ENCODE assay signal across 24 mouse cellular contexts in genomic region chr7:119873050-119873449, GRCm38 (mm10). TPM values are rescaled to one million over a fixed set of nuclear protein-coding genes. Genes with fewer than 3 reads are reported as not detected.
DNase-seq lines count a peak whose midpoint lies in the region; ATAC-seq and TF ChIP-seq lines count a peak whose summit lies in the region.
"Had no signal": no experiment of that assay in that cellular context is flagged by ENCODE, and none has a peak within 500 bp of the region (broad histone marks: within the 10 kb centered on the region; RNA-seq: fewer than 3 reads in every experiment).

No protein-coding gene starts in this region.

- H3K4me1 ChIP-seq in midbrain, embryonic 11.5 days (ENCODE audit: control insufficient read depth, insufficient read depth, low read length), result peaks cover 3% of the 10 kb centered on the region; the same call in 1 of the 2 replicates
- no peaks in the 10 kb centered on the region for H3K4me1 ChIP-seq in midbrain, postnatal 0 days (ENCODE audit: insufficient read depth, low read length)
- peaks cover 15% of the 10 kb centered on the region for H3K4me1 ChIP-seq in midbrain, embryonic 13.5 days (replicated peaks)
- H3K4me1 ChIP-seq in midbrain, embryonic 10.5 days, result peaks cover 21% of the 10 kb centered on the region
- H3K4me1 ChIP-seq in midbrain, embryonic 14.5 days (ENCODE audit: control insufficient read depth, insufficient read depth, low read length), result peaks cover 4% of the 10 kb centered on the region; the same call in 1 of the 2 replicates
- H3K4me1 ChIP-seq: embryonic facial prominence, embryonic 13.5 days had no signal

- no peak overlapping the region for H3K4me3 ChIP-seq in midbrain, embryonic 11.5 days (ENCODE audit: low read depth, low read length)
- H3K4me3 ChIP-seq in midbrain, postnatal 0 days (ENCODE audit: low read depth, low read length), result no peak overlapping the region
- no peak overlapping the region for H3K4me3 ChIP-seq in midbrain, embryonic 13.5 days (replicated peaks)
- H3K4me3 ChIP-seq in midbrain, embryonic 10.5 days, result no peak overlapping the region
- no peak overlapping the region for H3K4me3 ChIP-seq in midbrain, embryonic 14.5 days (replicated peaks; ENCODE audit: low read depth, low read length)
- H3K4me3 ChIP-seq: embryonic facial prominence, embryonic 13.5 days; embryonic facial prominence, embryonic 15.5 days; erythroblast, embryonic 14.5 days; forebrain, embryonic 10.5 days; forebrain, embryonic 12.5 days had no signal

- peak; percentile 88 for DNase-seq in midbrain, embryonic 11.5 days (ENCODE audit: low spot score, missing footprints)
- DNase-seq in midbrain, postnatal 0 days (ENCODE audit: low spot score), result no peak
- DNase-seq in midbrain, embryonic 10.5 days (ENCODE audit: low spot score), result no peak
- DNase-seq in midbrain, embryonic 14.5 days, result peak; percentile 31
- DNase-seq in adrenal gland, postnatal 4 days (ENCODE audit: low spot score in 2 of 2), result no peak
- DNase-seq in neural tube, embryonic 10.5 days (ENCODE audit: extremely low spot score, low spot score), result no peak
- DNase-seq: adrenal gland, adult 2 months; adrenal gland, postnatal 10 days; adrenal gland, postnatal 25 days; cerebellum, adult 11 months; cerebellum, adult 18-20 months; cerebellum, adult 8-10 months; cerebellum, adult 9-11 months; cerebellum, postnatal 14 days; cerebellum, postnatal 36 days; embryo, embryonic 11 days had no signal

- no peaks in the 10 kb centered on the region for H3K36me3 ChIP-seq in midbrain, embryonic 11.5 days (ENCODE audit: control insufficient read depth, insufficient read depth, low read length)
- H3K36me3 ChIP-seq in midbrain, postnatal 0 days (ENCODE audit: insufficient read depth, low read length), result no peaks in the 10 kb centered on the region
- peaks cover 11% of the 10 kb centered on the region for H3K36me3 ChIP-seq in midbrain, embryonic 13.5 days
- peaks cover 14% of the 10 kb centered on the region for H3K36me3 ChIP-seq in midbrain, embryonic 10.5 days
- 0 out of 2 replicates have a peak, but pooled peaks cover 3% of the 10 kb centered on the region for H3K36me3 ChIP-seq in midbrain, embryonic 14.5 days (ENCODE audit: control insufficient read depth, insufficient read depth, low read length)
- H3K36me3 ChIP-seq: forebrain, embryonic 12.5 days had no signal

- TF ChIP-seq CTCF in midbrain, postnatal 0 days (IDR thresholded peaks at IDR 0.05), result no peak

- 17% methylated on average over 2 of the region's 2 CpGs for WGBS in midbrain, embryonic 11.5 days
- 23% methylated on average over 2 of the region's 2 CpGs for WGBS in midbrain, postnatal 0 days
- WGBS in midbrain, embryonic 13.5 days, result 15% methylated on average over 2 of the region's 2 CpGs
- WGBS in midbrain, embryonic 10.5 days, result 31% methylated on average over 2 of the region's 2 CpGs
- 7% methylated on average over 2 of the region's 2 CpGs for WGBS in midbrain, embryonic 14.5 days

- H3K4me2 ChIP-seq in midbrain, embryonic 11.5 days, result no peak overlapping the region
- H3K4me2 ChIP-seq in midbrain, postnatal 0 days (ENCODE audit: low read depth, low read length, poor library complexity, severe bottlenecking), result no peak overlapping the region
- no peak overlapping the region for H3K4me2 ChIP-seq in midbrain, embryonic 13.5 days (replicated peaks)
- H3K4me2 ChIP-seq in midbrain, embryonic 14.5 days (ENCODE audit: low read length), result no peak overlapping the region
- H3K4me2 ChIP-seq: embryonic facial prominence, embryonic 13.5 days; embryonic facial prominence, embryonic 15.5 days; forebrain, embryonic 12.5 days had no signal

- H3K9ac ChIP-seq in midbrain, embryonic 11.5 days (ENCODE audit: low read length), result no peak overlapping the region
- no peak overlapping the region for H3K9ac ChIP-seq in midbrain, postnatal 0 days (replicated peaks; ENCODE audit: low read length, poor library complexity, severe bottlenecking)
- H3K9ac ChIP-seq in midbrain, embryonic 13.5 days (replicated peaks), result no peak overlapping the region
- no peak overlapping the region for H3K9ac ChIP-seq in midbrain, embryonic 14.5 days (replicated peaks; ENCODE audit: low read length)
- H3K9ac ChIP-seq: embryonic facial prominence, embryonic 13.5 days; embryonic facial prominence, embryonic 15.5 days; forebrain, embryonic 12.5 days had no signal

- peak overlapping the region; percentile 9; the same call in 1 of the 2 replicates for H3K27ac ChIP-seq in midbrain, embryonic 11.5 days (ENCODE audit: low read depth, low read length)
- no peak overlapping the region for H3K27ac ChIP-seq in midbrain, postnatal 0 days (ENCODE audit: low read depth, low read length)
- H3K27ac ChIP-seq in midbrain, embryonic 13.5 days, result 0 out of 2 replicates have a peak overlapping the region, but pooled peaks have one; percentile 26
- no peak overlapping the region for H3K27ac ChIP-seq in midbrain, embryonic 10.5 days (replicated peaks)
- H3K27ac ChIP-seq in midbrain, embryonic 14.5 days (replicated peaks; ENCODE audit: low read depth, low read length), result no peak overlapping the region
- H3K27ac ChIP-seq: embryonic facial prominence, embryonic 13.5 days; embryonic facial prominence, embryonic 15.5 days; forebrain, embryonic 10.5 days; forebrain, embryonic 12.5 days had no signal

- peak; percentile 55; the same call in 1 of the 2 replicates for ATAC-seq in midbrain, embryonic 11.5 days (ENCODE audit: low FRiP score)
- no peak for ATAC-seq in midbrain, postnatal 0 days (ENCODE audit: low FRiP score)
- no peak for ATAC-seq in midbrain, embryonic 13.5 days
- ATAC-seq in midbrain, embryonic 14.5 days (ENCODE audit: low FRiP score, low TSS enrichment), result no peak
- ATAC-seq: forebrain, embryonic 14.5 days; forebrain, embryonic 16.5 days had no signal

- H3K9me3 ChIP-seq in midbrain, embryonic 11.5 days (ENCODE audit: control insufficient read depth, low read length), result no peaks in the 10 kb centered on the region
- no peaks in the 10 kb centered on the region for H3K9me3 ChIP-seq in midbrain, postnatal 0 days (ENCODE audit: low read length)
- no peaks in the 10 kb centered on the region for H3K9me3 ChIP-seq in midbrain, embryonic 13.5 days
- H3K9me3 ChIP-seq in midbrain, embryonic 10.5 days (replicated peaks), result no peaks in the 10 kb centered on the region
- no peaks in the 10 kb centered on the region for H3K9me3 ChIP-seq in midbrain, embryonic 14.5 days (ENCODE audit: control insufficient read depth, low read length)
- H3K9me3 ChIP-seq: embryonic facial prominence, embryonic 13.5 days; embryonic facial prominence, embryonic 15.5 days; forebrain, embryonic 10.5 days; forebrain, embryonic 12.5 days had no signal

- H3K27me3 ChIP-seq in midbrain, embryonic 11.5 days (ENCODE audit: control insufficient read depth, insufficient read depth, low read length), result no peaks in the 10 kb centered on the region
- no peaks in the 10 kb centered on the region for H3K27me3 ChIP-seq in midbrain, postnatal 0 days (ENCODE audit: insufficient read depth, low read length)
- H3K27me3 ChIP-seq in midbrain, embryonic 13.5 days, result no peaks in the 10 kb centered on the region
- no peaks in the 10 kb centered on the region for H3K27me3 ChIP-seq in midbrain, embryonic 10.5 days (ENCODE audit: low read depth, poor library complexity, severe bottlenecking)
- H3K27me3 ChIP-seq in midbrain, embryonic 14.5 days (ENCODE audit: control insufficient read depth, insufficient read depth, low read length), result no peaks in the 10 kb centered on the region
- H3K27me3 ChIP-seq: embryonic facial prominence, embryonic 13.5 days; embryonic facial prominence, embryonic 15.5 days; forebrain, embryonic 12.5 days had no signal

RNA-seq across cellular contexts. Expression of gene Lyrm1, which starts 22.6 kb away (rescaled TPM):
- polyA plus RNA-seq in midbrain, embryonic 11.5 days (2014; fragmentation: Nextera tagmentation; extraction: Ambion mirVana), result 13.1 and 14.4 TPM in 2 replicates
- total RNA-seq in midbrain, postnatal 0 days (2014; rRNA removed), result 5.9 and 12.1 TPM in 2 replicates
- 25.5 and 27.4 TPM in 2 replicates for polyA plus RNA-seq in midbrain, postnatal 0 days (2015; fragmentation: Nextera tagmentation; extraction: Ambion mirVana)
- polyA plus RNA-seq in midbrain, embryonic 13.5 days (2015; fragmentation: Nextera tagmentation; extraction: Ambion mirVana), result 17.3 and 17.9 TPM in 2 replicates
- 11.3 and 13.3 TPM in 2 replicates for polyA plus RNA-seq in midbrain, embryonic 10.5 days (2016; fragmentation: Nextera tagmentation; extraction: Ambion mirVana)
- 22.8 and 23.7 TPM in 2 replicates for polyA plus RNA-seq in midbrain, embryonic 14.5 days (2014; fragmentation: Nextera tagmentation; extraction: Ambion mirVana)
- total RNA-seq in adrenal gland, postnatal 4 days (2021), result 1 to 10 TPM; 3.3 to 4.5 TPM

RNA-seq across cellular contexts. Expression of gene Dcun1d3, which starts 23.0 kb away (rescaled TPM):
- polyA plus RNA-seq in midbrain, embryonic 11.5 days (2014; fragmentation: Nextera tagmentation; extraction: Ambion mirVana), result 10.5 and 11.1 TPM in 2 replicates
- total RNA-seq in midbrain, postnatal 0 days (2014; rRNA removed), result 14.5 and 14.6 TPM in 2 replicates
- 9.6 and 10.0 TPM in 2 replicates for polyA plus RNA-seq in midbrain, postnatal 0 days (2015; fragmentation: Nextera tagmentation; extraction: Ambion mirVana)
- polyA plus RNA-seq in midbrain, embryonic 13.5 days (2015; fragmentation: Nextera tagmentation; extraction: Ambion mirVana), result 18.8 and 18.9 TPM in 2 replicates
- polyA plus RNA-seq in midbrain, embryonic 10.5 days (2016; fragmentation: Nextera tagmentation; extraction: Ambion mirVana), result 13.1 and 15.7 TPM in 2 replicates
- 12.2 and 15.1 TPM in 2 replicates for polyA plus RNA-seq in midbrain, embryonic 14.5 days (2014; fragmentation: Nextera tagmentation; extraction: Ambion mirVana)
- total RNA-seq in adrenal gland, postnatal 4 days (2021), result 10 to 100 TPM; 18.3 to 24.4 TPM

Comparison
In these comparisons a context has a peak if more than half of its experiments do, and no peak if none do; other contexts are left out.
1. DNase-seq: peak in midbrain, embryonic 11.5 days (single experiment) and midbrain, embryonic 14.5 days (single experiment); none in midbrain, postnatal 0 days (single experiment), midbrain, embryonic 10.5 days (single experiment), adrenal gland, postnatal 4 days (0 of 2) and neural tube, embryonic 10.5 days (single experiment).
2. H3K27ac ChIP-seq: peak in midbrain, embryonic 11.5 days (single experiment) and midbrain, embryonic 13.5 days (single experiment); none in midbrain, postnatal 0 days (single experiment), midbrain, embryonic 10.5 days (single experiment) and midbrain, embryonic 14.5 days (single experiment).